Mouse (Mus musculus): Measurements from ENCODE around the gene Ap3d1. TPM values are rescaled to one million over a fixed set of nuclear protein-coding genes. Genes with fewer than 3 reads are reported as not detected.

The Ap3d1 gene
- polyA plus RNA-seq, 1 experiment, result 92.5 TPM

DNA sequence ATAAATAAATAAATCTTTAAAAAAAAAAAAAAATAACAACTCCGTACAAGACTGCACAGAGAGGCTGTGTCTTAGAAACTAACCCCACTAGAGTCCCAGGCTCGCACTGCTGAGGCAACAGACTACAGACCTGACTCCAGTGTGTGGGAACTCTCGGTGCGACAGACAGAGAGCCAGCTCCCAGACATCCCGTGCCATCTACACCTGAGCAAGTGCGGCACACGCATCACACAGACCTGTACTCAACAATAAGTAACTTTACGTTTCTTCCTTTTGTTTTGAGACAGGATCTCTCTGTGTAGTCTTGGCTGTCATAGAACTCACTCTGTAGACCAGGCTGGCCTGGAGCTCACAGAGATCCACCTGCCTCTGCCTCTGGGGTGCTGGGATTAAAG lies 44.7 kb downstream of the Ap3d1 start:
- Histone ChIP-seq H3K4me3 (ENCODE audit: extremely low read depth, insufficient read depth, insufficient read length) (no peak overlapping the region), H3K36me3 (ENCODE audit: control insufficient read depth, insufficient read depth, low read length) (peaks cover 4% of the 10 kb centered on the region; the same call in 1 of the 2 replicates), H3K27me3 (ENCODE audit: control insufficient read depth, insufficient read depth, low read length) (no peaks in the 10 kb centered on the region), H3K27ac (ENCODE audit: insufficient read depth, low read length) (peak overlapping the region; percentile 88), H3K4me1 (ENCODE audit: control insufficient read depth, insufficient read depth, insufficient read length) (peaks cover 57% of the 10 kb centered on the region; the same call in 1 of the 2 replicates)
- TF ChIP-seq POLR2A (IDR thresholded peaks at IDR 0.05; ENCODE audit: low read depth, low read length), result no peak
- no peak for TF ChIP-seq CTCF (IDR thresholded peaks at IDR 0.05; ENCODE audit: extremely low read depth, insufficient read depth, insufficient read length, insufficient replicate concordance)
- WGBS, result 69% methylated on average over 8 of the region's 8 CpGs
- no peak for DNase-seq (ENCODE audit: low read depth in 1 of 2, low spot score in 2 of 2)

DNA sequence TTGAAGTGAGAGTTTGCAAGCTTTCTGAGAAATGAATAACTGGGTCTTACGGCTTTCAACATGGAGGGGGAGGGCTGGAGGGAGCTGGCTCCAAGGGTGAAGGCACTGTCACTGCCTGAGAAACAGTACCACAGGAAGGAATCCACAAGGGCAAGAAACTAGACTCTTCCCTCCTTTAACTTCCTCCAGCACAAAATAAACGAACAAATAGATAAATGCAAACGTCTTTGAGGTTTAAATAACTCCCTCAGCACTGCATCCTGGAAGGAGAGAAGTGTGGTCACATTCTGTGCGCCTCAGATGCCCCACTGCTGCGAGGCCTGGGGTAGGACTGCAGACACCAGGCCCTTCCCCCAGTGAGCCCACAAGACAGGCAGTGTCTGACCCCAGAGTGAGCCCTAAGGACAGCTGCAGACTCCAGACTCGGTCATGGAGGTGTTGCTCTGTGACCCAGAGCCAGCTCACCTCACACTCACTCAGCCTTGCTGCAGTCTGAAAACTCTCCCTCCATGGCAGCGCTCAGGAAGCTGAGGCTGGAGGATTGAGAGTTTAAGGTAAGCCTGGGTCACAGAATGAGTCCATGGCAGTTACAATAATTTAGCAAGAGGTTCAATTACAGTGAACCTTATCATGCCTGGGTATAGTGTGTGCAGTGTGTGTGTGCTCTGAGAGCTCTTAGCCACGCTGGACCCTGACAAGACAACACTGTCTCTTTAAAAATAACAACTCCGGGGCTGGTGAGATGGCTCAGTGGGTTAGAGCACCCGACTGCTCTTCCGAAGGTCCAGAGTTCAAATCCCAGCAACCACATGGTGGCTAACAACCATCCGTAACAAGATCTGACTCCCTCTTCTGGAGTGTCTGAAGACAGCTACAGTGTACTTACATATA lies 45.3 kb downstream of the Ap3d1 start:
- no peak for TF ChIP-seq POLR2A (IDR thresholded peaks at IDR 0.05; ENCODE audit: low read depth, low read length)
- TF ChIP-seq CTCF (IDR thresholded peaks at IDR 0.05; ENCODE audit: extremely low read depth, insufficient read depth, insufficient read length, insufficient replicate concordance), result no peak
- Histone ChIP-seq H3K4me1 (ENCODE audit: control insufficient read depth, insufficient read depth, insufficient read length) (peaks cover 63% of the 10 kb centered on the region; the same call in 1 of the 2 replicates), H3K36me3 (ENCODE audit: control insufficient read depth, insufficient read depth, low read length) (peaks cover 4% of the 10 kb centered on the region; the same call in 1 of the 2 replicates), H3K4me3 (ENCODE audit: extremely low read depth, insufficient read depth, insufficient read length) (peak overlapping the region; percentile 5; the same call in 1 of the 2 replicates), H3K27ac (ENCODE audit: insufficient read depth, low read length) (peak overlapping the region; percentile 99), H3K27me3 (ENCODE audit: control insufficient read depth, insufficient read depth, low read length) (no peaks in the 10 kb centered on the region)
- no peak for DNase-seq (ENCODE audit: low read depth in 1 of 2, low spot score in 2 of 2)
- 26% methylated on average over 12 of the region's 12 CpGs for WGBS

DNA sequence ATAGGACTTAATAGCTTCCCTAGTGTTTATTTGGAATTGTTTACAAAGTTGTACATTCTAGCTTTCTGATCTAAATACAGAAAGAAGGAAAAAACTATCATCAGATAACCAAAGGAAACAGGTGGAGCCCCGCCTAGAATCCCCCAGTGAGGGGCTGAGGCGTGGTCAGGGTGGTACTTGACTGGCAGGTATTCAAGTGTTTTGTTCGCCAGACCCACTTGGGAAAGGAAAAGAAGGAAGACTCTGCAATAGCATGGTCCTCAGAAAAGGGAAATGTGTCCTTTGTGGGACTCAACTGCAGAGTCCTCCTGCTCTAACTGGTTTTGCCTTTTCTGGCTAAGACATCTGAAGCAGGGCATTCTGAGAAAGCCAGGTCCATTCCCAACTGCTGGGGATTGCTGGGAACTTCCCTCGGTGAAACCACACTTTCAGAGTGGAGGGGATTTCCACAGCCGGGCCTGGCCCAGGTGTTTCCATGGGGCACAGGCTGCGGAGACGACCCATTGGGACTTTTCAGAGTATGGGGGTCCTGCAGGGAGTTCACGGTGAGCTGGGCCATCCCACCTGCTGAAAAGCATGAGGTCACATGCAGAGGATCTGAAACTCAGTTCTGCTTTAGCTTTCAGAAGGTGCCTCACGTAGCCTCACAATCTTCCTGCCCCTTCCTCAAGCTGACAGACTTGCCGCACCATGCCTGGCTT lies 46.1 kb downstream of the Ap3d1 start:
- TF ChIP-seq POLR2A (IDR thresholded peaks at IDR 0.05; ENCODE audit: low read depth, low read length) (no peak; the same call in 1 of the 2 replicates), CTCF (IDR thresholded peaks at IDR 0.05; ENCODE audit: extremely low read depth, insufficient read depth, insufficient read length, insufficient replicate concordance) (no peak)
- Histone ChIP-seq H3K4me1 (ENCODE audit: control insufficient read depth, insufficient read depth, insufficient read length) (peaks cover 71% of the 10 kb centered on the region; the same call in 1 of the 2 replicates), H3K27ac (ENCODE audit: insufficient read depth, low read length) (peak overlapping the region; percentile 99), H3K27me3 (ENCODE audit: control insufficient read depth, insufficient read depth, low read length) (no peaks in the 10 kb centered on the region), H3K4me3 (ENCODE audit: extremely low read depth, insufficient read depth, insufficient read length) (peak overlapping the region; percentile 5; the same call in 1 of the 2 replicates), H3K36me3 (ENCODE audit: control insufficient read depth, insufficient read depth, low read length) (peaks cover 7% of the 10 kb centered on the region; the same call in 1 of the 2 replicates)
- peak in 1 of 2 experiments; percentile 57 for DNase-seq (ENCODE audit: low read depth in 1 of 2, low spot score in 2 of 2)
- 5% methylated on average over 10 of the region's 10 CpGs for WGBS

DNA sequence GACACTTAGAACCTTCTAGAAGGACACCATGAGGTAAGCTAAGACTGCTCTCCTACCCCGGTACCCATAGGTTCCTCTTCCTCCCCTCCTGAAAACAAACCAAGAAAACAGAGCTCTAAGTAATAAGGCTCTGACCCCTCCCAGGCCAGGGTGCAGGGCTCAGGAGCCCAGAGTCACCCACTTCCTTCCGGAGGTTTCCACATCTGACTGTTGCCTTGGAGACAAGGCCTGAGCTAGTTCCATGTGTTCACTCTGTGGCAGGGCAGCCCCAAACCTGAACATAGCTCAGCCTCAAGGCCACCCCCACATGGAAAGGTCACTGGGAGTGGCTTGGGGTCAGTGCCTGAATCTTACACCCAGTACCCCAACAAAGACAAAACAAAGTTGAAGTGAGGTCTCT lies 46.9 kb downstream of the Ap3d1 start:
- Histone ChIP-seq H3K4me3 (ENCODE audit: extremely low read depth, insufficient read depth, insufficient read length) (peak overlapping the region; percentile 19; the same call in 1 of the 2 replicates), H3K36me3 (ENCODE audit: control insufficient read depth, insufficient read depth, low read length) (peaks cover 14% of the 10 kb centered on the region), H3K27ac (ENCODE audit: insufficient read depth, low read length) (peak overlapping the region; percentile 99), H3K27me3 (ENCODE audit: control insufficient read depth, insufficient read depth, low read length) (no peaks in the 10 kb centered on the region), H3K4me1 (ENCODE audit: control insufficient read depth, insufficient read depth, insufficient read length) (peaks cover 71% of the 10 kb centered on the region; the same call in 1 of the 2 replicates)
- TF ChIP-seq CTCF (IDR thresholded peaks at IDR 0.05; ENCODE audit: extremely low read depth, insufficient read depth, insufficient read length, insufficient replicate concordance), result no peak
- TF ChIP-seq POLR2A (IDR thresholded peaks at IDR 0.05; ENCODE audit: low read depth, low read length), result peak; percentile 52; the same call in 1 of the 2 replicates
- DNase-seq (ENCODE audit: low read depth in 1 of 2, low spot score in 2 of 2), result peak; percentile 90 to 93
- WGBS, result 3% methylated on average over 2 of the region's 2 CpGs

DNA sequence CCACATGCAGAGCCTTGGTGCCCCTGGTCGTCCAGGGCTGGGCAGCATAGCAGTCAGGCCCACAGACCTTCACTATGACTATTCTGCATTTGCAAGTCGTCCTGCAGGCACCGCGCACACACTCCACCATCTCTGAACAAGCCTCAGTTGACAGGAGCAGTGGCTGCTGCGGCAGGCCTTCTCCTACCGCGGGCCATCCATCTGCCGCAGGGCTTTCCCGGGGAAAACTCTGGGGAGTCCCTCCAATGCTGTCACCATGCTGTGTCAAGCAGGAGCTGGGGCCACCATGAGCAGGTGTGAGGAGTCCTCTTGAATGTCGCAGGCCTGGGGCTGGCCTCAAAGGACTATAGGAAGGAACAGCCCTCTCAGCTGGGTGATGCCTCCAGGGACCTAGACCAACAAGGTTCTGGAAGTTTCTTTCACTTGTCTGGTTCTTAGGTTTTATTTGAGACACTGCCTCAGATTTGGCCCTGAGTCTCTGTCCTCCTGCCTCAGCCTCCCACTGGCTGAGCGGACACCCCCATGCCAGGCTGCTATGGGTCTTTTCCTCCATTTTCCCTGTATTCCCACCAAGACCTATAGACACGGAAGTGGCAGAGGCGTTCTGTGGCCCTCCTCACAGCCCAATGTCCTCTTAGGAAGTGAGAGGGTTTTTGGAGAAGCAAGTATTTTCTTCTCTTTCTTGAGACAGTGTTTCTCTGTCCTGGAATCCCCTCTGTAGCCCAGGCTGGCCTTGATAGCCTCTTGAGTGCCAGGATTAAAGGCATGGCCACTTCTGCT lies 47.7 kb downstream of the Ap3d1 start:
- 56% methylated on average over 13 of the region's 13 CpGs for WGBS
- H3K4me3 ChIP-seq (ENCODE audit: extremely low read depth, insufficient read depth, insufficient read length), result no peak overlapping the region
- TF ChIP-seq POLR2A (IDR thresholded peaks at IDR 0.05; ENCODE audit: low read depth, low read length), result no peak
- no peak for TF ChIP-seq CTCF (IDR thresholded peaks at IDR 0.05; ENCODE audit: extremely low read depth, insufficient read depth, insufficient read length, insufficient replicate concordance)
- H3K27ac ChIP-seq (ENCODE audit: insufficient read depth, low read length), result peak overlapping the region; percentile 99
- peaks cover 66% of the 10 kb centered on the region; the same call in 1 of the 2 replicates for H3K4me1 ChIP-seq (ENCODE audit: control insufficient read depth, insufficient read depth, insufficient read length)
- DNase-seq (ENCODE audit: low read depth in 1 of 2, low spot score in 2 of 2), result no peak
- H3K36me3 ChIP-seq (ENCODE audit: control insufficient read depth, insufficient read depth, low read length), result peaks cover 22% of the 10 kb centered on the region
- no peaks in the 10 kb centered on the region for H3K27me3 ChIP-seq (ENCODE audit: control insufficient read depth, insufficient read depth, low read length)

DNA sequence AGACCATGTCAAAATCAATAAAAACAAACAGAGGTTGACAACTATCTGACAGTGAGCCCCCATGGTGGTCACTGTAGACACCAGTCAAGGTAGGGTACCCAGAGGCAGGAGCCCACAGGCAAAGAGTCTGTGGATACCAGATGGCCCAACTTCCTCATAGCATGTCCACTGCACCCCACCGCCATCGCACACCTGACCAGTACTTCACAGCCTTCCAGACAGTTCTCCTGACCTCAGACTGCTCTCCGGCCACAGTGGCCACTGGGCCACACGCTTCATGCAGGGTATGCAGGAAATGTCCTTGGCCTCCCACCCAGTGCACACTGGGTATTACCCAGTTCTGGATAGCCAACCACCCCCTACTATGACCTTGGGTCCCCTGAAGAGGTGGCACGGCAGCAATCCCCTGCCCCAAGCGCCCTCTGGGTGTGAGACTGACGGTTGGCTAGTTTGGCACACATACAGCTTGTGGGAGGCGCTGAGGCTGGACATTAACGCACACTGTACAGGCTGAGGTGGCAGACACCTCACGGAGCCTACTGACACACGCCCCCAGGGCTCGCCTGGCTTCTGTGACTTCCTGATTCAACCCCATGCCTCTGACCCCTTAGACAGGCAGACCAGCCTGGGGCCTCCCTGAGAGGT lies 48.5 kb downstream of the Ap3d1 start:
- H3K27ac ChIP-seq (ENCODE audit: insufficient read depth, low read length), result peak overlapping the region; percentile 99
- H3K4me1 ChIP-seq (ENCODE audit: control insufficient read depth, insufficient read depth, insufficient read length), result peaks cover 60% of the 10 kb centered on the region; the same call in 1 of the 2 replicates
- 61% methylated on average over 12 of the region's 12 CpGs for WGBS
- no peaks in the 10 kb centered on the region for H3K27me3 ChIP-seq (ENCODE audit: control insufficient read depth, insufficient read depth, low read length)
- peaks cover 24% of the 10 kb centered on the region for H3K36me3 ChIP-seq (ENCODE audit: control insufficient read depth, insufficient read depth, low read length)
- TF ChIP-seq CTCF (IDR thresholded peaks at IDR 0.05; ENCODE audit: extremely low read depth, insufficient read depth, insufficient read length, insufficient replicate concordance) (no peak), POLR2A (IDR thresholded peaks at IDR 0.05; ENCODE audit: low read depth, low read length) (no peak)
- DNase-seq (ENCODE audit: low read depth in 1 of 2, low spot score in 2 of 2), result no peak
- H3K4me3 ChIP-seq (ENCODE audit: extremely low read depth, insufficient read depth, insufficient read length), result no peak overlapping the region
